Mouse (Mus musculus): ENCODE measurements at regions not wholly inside any gene's neighbourhood (a gene's known extent, or its start where the extent isn't known, plus 50 kb on each side); places are given as distances from the start of the nearest gene placed in this dataset.

DNA sequence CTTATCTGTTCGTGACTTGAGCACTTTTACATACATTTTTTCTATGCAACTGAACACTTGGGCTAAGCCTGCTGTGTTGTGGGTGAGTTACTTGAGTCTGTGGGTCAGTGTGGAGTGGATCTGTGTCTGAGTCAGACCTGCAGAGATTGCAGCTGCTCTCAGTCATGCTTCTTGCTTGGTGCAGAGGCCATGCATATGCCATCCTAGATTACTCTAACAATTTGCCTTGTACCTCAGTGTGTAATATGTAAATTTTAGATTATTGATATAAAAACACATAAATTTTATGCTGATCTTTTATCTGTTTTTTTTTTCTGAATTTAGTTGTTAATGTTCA lies 326.2 kb downstream of the 1700129C05Rik start:
- DNase-seq = no peak

DNA sequence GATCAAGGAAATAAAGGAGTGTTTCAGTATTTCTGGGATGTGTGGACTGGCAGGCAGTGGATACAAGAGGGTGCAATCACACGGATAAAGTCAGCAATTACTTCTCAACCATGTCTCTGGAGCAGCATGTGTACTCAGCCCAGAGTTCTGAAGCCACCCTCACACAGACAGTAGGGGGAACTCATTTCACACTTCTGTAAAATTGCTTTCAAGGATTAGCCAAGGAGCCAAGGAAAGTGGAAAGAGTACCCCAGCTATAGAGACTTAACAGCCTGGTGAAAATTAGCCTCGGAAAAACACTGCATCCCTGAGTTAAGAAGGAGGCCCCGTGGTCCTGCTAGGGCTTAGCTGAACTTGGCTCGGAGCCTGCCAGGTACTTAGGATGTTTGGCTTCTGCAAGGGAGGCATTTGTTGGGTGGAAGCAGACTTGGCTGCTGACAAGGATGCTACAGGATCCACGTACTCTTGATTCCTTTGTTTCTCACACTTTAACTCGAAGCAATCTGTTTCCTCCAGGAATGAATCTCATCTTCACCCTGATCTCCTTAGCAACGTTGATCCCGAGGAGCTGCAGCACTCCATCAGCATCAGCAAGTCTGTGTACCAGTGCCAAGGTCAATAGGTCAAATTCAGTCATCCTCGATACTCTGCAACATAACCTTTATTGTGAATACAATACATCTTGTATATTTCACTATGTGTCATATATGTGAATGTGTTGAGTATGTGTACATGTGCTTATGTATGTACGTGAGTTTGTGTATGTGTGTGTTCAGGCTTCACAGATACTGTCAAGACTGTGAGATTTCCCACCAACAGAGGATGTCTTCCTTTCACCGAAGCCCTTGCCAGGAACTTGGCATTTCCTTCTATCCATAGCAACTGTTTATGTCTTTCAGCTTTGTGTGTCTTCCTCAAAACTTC lies 326.8 kb downstream of the 1700129C05Rik start:
- no peak for DNase-seq

DNA sequence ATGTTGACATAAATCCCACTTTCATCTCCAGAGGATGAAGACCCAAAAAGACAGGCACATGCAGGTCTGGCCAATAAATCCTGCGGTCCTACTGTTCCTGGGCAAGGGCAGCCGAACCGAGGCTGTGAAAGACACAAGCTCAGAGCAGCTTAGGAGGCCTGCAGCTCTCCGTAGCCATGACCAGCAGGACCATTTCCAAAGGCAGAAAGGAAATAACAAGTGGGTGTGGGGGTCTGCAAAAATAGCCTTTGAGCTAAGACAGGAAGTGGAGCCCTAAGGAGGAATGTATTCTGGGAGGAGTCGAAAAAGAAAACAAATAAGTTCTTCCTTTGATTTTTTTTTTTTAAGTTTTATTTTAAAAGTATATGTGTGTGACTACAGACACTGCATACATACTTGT lies 330.1 kb downstream of the 1700129C05Rik start:
- peak; percentile 44 to 47 for DNase-seq

DNA sequence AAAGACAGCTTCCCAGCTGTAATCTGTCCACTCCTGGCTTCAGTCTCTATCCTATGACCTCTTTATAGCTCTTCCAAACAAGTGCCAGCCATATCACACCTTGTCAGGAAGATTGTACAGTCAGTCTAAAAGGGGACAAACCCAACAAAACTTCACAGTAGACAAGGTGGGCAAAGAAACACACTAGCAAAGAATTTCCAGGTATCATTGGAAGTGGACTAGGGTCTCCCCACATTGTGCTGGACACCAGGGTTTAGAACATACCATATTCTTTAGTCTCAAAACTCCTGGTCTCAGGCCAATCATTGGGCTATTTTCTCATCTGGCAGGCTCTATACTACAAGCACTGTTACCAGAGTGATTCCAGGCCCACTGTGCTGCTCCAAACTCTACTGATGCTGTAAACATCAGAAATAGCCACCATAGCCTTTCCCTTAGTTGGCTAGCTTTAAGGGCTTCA lies 341.3 kb downstream of the 1700129C05Rik start:
- DNase-seq = no peak

DNA sequence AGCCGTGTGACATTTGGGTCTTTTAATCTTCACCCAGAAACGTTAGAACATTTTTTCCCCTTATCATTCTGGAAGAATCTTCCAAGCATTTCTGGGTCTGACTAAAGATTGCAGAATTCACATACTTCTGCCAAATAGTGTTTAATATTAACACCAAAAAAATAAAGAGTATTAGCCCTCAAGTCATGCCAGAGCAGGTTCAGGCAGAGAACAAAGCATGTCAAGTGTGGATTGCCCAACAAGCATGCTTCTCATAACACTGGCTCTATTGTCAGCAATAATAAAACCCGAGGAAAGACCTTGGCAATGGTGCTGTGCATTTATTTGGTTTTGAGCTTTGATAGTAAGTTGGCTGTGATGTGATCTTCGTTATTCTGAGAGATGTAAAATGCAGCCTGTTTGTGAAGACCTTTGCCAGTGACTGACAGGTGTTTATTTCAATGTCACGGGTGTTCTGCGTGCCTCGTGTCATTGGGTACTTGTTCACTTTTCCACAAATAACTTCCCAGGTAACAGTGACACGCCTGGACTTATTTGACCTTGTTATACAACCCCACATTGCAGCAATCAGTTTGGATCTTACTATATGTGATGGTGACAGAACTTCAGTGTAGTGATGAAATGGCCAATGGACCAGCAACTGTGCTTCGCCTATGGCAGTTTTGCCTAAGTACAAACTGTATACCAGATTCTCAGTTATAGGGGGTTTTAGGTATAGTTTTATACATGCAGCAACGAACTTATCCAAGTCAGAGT lies 354.3 kb downstream of the 1700129C05Rik start:
- no peak for DNase-seq

DNA sequence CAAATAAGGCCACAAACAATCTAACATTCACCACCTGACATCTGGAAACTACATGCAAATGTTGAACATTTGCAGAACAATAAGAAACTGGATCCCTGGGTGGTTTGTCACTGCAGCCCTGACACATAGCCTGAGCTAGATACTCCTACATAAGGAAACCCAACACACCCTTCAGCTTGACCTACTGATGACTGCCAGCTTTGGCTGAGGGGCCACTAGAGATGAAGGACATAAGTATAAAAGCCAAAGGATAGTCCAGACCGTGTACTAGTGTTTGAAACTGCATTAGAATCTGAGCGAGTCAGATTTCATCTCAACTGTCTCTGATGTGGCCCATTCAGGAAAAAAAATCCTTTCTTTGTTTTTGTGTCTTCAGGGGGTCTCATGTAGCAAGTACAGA lies 355.1 kb downstream of the 1700129C05Rik start:
- DNase-seq = no peak

DNA sequence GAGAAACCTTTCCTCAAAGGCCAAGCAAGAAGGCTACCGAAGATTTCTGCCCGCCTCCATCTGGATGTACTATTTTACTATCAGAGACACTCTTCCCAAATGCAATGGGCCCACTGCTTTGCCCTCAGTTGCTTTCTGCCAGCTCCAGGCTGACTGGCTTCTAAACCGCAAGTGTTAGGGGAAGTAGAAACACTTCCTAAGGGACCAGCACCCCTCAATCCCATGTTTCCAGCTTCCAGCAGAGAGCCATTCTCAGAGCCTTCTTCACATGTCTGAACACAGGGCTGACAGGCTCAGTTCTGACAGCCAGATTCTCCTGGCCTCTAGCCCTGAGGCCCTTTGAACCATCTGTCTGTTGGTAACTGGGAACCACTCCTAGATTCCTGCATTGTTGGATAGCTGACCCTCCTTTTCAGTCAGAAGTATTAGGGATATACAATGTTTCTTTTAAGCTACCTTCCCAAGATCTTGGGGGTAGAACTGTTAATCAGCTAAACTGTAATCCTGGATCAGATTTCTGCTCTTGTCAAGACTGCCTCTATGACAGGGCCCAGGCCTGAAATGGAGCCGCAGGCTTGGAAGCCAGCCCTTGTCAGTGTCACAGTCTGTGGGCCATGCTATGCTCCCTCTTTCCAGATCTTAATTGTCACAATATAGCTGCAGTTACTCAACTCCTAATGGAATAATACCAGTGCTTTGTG lies 355.8 kb downstream of the 1700129C05Rik start:
- peak; percentile 14 to 67 for DNase-seq

DNA sequence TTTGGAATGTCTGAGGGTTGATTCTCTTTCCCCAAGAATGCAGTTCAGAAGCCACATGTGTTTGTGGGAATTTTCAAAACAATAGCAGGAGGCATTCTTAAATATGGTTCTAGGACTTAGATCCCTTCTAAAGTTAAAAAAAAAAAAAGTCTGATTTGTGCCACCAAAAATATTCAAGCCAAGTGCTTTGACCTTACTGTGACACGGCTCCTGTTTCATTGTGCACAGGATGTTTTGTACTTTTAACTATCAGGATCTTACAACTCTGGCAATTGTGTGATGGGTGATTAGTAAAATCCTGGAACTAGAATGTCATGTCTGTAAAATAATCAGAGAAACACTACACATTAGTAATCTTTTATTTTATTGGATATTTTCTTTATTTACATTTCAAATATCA lies 359.5 kb downstream of the 1700129C05Rik start:
- no peak for DNase-seq

DNA sequence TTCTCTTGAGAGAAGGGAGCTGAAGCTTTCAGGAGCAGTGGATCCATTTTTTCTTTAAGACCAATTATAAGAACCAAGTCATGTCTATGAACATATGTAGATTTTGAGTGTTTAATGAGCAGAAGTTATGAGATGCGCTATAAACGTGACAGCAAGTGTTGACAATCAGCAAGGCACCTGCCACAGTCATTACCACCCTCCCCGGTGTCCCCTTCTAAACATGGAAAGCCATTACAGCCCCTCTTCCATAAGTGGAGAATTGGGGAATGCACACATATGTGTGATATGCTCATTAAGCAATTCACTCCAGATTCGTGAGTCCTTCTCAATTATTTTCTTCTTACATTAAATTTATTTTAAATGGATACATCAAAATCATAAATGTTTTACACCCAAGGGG lies 362.4 kb downstream of the 1700129C05Rik start:
- no peak for DNase-seq

DNA sequence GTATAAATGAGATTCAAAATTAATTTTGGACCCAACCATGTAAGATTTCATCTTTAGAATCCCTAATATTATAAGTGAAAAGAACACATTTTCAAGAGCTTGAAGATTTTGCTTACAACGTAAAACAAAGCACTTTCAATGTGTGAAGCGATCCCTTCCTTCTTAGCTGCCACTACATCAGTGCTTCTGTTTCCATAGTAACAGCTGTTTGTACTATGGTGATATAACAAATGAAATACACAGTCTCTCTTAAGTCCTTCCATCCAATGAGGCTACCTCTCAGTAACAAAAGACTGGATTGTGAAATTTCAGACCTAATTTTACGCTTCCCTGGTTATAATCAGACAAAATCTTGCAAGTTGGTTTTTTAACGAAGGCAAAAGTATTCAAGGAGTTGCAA lies 364.0 kb downstream of the 1700129C05Rik start:
- no peak for DNase-seq

DNA sequence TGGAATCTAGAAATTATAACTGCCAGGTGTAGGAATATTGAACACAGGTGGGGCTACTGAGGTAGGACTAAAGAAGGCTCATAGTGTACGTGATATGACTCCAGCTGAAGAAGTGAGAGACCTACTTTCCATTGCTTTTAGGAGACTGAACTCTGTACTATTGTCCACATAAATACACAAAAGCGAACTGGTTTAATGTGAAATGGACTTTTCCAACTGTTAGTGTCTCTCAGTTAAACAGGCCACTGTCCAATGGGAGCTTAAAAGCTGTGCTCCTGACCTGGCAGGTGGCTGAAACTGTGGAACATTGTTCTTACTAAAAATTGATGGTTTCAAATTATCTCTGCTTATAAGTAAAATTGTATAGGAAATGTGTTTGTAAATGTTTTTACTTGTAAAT lies 381.4 kb downstream of the 1700129C05Rik start:
- DNase-seq = no peak

DNA sequence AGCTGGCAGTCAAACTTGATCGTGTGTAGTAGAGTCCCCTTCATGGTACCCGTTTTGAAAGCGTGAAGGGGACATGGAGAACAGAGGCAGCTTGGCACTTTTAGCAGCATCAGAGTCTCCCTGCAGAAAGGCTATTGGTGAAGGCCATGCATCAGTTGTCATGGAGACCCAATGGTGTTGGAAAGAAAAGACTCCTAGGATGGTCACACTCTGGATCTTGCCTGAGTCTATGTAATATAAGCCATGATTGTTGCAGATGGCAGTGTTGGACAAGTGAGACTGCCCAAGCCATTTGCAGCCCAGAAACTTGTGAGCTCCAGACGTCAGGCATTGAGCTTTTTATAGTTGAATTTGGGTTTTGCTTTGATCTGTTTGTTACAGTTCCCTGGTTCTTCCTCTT lies 382.9 kb downstream of the 1700129C05Rik start:
- DNase-seq = no peak

DNA sequence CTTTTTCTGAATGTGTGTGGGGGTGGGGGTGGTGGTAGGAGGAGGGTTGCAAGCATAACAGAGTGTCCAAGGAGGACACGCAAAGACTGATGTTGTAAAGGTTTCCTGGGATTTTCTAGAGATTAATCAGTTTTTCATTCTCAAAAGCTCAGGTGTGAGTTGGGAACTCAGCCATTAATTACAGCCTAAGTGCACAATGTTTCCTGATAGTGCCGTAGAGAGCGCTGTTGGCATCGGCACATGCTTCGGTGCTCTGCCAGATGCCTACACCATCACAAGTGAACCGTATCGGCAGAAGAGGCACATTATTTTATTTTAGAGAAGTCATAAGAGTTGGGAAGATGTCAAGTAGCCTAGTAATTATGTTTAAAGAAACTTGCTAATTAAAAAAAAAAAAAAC lies 388.9 kb downstream of the 1700129C05Rik start:
- DNase-seq = no peak

DNA sequence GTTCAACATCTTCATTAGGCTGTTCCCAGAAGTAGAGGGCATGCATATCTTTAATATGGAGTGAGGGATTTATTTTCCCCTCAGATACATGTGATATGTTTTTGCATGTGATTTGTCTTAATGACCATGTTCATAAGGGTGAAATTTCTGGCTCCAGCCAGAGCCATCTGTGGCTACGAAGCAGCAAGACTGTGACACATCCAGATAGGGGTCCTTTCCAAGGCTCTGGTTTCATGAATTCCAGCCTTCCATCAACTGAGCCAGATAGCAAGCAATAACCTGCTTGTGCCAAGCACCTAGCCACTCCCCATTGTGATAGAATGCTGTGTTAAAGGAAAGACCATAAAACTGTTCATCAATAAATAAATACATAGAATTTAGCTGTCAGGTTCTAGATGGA lies 389.6 kb downstream of the 1700129C05Rik start:
- DNase-seq = no peak

DNA sequence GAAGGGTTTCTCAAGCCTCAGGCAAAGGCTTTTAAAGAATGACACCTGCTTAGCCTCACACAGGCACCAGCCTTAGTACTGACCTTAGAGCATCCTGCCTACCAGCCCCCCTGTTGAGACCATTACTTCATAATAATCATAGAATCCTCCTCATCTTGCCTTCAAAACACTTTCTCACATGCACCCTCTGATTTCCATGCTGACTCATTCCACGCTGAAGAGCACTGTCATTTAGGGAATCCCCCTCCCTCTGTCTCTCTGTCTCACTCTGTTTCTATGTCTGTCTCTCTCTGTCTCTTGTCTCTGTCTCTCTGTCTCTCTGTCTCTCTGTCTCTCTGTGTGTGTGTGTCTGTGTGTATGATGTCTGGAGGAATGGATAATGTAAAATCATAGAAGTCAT lies 416.3 kb downstream of the 1700129C05Rik start:
- no peak for DNase-seq

DNA sequence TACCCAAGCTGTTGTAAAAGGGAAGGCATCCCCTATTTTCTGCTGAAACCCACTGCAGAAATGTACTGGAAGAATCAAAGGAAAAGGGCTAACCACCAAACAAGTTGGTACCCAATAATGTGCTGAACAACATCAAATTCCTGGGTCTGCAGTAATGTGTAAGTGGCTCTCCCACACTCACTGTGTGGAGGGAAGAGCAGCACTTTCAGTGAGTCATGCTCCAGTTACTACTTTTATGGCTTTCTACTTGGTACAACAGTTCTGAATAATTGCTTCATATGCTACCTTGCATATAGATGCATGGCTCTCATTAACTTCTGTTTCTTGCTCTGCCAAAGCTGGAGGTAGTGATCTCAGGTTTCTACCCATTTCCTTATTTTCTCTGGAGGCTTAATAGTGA lies 427.8 kb downstream of the 1700129C05Rik start:
- DNase-seq = no peak

DNA sequence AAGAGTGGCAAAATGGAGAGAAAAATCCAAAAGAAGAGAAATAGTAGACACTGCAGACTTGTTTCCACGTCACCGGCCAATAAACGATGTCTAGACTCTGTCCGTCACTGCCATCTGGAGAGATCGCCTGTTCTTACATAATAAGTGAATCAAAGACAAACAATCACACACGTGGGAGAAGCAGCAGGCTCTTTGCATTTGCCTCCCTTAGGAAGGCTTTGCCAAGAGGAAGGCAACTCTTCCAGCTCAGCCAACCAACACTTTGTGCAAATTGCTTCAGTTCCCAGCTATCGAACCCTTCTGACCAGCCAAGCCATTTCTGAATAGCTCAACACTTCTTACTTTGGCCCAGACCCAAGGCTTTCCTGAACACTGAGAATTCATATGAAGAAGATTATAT lies 432.8 kb downstream of the 1700129C05Rik start:
- no peak for DNase-seq

DNA sequence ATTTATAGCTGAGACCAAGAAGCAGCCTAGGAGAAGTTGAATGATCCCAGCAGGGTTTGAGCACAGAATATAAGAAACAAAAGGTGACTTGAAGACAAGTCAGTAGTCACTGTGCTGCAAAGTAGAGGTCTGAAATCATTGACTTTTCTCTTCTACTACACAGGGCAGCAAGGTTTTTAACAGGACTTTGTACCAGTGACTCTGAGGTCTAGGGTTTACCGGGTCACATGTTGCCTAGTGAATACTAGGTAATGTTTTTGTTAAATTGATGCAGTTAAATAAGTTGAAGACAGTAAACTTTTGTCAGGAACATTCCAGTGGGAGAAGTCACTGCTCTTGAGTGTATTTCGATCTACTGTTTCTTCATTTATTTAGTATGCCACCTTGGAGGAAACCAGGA lies 433.4 kb downstream of the 1700129C05Rik start:
- DNase-seq = no peak

DNA sequence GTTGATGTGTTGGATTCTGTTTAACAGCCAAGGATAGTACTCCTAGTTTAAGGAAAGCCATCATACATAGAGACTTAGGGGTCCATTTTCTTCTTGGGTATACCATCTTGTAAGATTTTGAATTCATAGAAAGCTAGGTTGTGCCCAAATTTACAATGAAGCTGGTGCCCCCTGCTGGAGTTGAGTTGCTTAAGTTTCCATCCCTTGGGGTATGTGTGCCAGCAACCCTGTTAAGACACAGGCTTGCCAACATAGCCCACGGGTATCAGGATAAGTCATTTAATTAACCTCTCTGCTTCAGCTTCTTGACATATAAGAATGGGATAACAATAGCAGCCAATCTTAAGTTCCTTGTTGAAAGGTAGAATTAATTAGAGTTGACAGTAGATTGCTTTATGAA lies 440.9 kb downstream of the 1700129C05Rik start:
- DNase-seq = peak; percentile 23 to 56

DNA sequence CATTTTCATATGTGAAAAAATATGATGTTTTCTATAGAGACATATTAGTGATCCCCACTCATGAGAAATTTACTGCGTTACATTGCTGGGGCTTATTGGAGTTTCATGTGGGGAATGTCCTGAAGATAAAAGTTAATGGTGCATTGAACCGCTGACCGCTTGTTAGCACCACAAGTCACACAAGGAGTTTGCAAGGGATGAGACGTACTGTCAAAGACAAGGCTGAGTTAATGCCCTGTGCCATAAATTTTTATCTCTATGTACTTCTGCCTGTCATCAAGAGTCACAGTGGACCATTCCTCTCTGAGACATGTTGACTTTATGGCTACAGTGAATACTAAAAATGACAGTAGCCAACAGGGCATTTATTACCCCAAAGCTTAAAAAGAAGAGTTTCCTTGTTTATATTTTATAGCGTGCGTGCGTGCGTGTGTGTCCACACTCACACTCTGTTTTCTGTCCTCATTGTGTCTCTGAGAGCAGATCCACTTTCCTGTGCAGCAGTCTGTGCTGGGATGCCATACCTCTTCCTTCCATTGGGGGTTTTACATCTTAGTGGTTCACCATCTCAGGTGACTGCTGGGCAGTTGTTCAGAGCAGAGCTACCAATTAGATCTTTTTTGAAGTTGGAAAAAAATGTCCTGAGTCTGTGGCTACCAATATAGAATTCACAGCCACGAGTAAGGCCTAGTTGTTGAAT lies 451.4 kb downstream of the 1700129C05Rik start:
- no peak for DNase-seq

DNA sequence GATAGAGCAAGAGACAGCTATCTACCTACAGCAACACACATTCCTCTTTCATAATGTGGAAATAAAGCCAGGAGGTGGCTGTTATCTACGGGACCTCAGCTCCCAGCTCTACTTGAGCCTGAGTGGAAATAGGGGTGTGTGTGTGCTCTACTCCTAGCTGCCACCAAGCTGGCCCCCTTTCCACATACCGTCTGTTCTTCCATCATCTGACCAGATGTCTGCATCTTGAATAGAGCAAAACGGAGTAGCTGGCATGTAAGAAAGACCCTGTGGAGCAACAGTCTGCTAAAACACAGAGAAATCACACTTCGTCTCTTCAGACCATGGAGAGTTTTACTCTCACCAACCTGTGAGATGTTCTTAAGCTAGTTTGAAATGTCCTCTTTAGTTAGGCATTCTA lies 454.9 kb downstream of the 1700129C05Rik start:
- DNase-seq = no peak

DNA sequence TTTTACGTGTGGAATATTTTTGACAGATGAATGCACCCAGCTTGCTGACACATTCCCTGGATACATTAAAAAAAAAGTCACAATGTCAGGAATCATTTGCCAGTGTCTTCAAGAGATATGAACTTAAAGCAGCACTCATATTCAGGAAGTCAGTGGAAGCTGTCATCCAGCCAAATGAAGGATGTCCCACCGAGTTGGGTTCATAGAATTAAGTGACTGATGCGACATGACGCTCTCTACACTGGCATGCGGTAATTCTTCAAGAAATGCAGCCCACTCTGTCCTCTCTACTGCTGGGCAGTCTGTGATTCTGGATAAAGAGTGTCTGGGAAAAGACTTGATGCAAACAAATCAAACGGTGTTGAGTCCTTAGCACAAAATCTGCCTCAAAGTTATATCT lies 463.9 kb downstream of the 1700129C05Rik start:
- DNase-seq = no peak

DNA sequence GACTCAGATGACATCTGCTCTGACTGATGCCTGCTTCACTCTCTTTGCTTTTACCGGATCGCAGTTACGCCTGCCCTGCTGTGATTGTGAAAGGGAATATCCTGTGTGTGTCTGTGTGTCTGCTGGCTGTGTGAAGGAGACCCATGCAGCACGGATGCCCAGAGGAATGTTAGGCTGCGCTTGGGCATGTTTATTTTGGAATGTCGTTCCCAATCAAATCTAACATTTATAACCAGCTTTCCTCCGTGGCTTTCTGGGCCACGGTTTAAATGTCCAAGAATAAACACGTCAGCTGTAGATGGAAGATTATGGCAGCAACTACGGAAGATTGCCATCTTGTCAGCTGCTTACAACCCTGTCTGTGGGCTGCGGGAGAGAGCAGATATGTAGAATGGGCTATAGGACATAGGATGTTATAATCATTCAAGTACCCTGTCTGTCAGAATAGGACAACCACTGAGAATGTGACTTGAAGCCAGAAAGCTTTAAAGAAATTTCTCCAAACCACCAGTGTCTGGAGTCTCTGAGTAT lies 464.5 kb downstream of the 1700129C05Rik start:
- DNase-seq = no peak

Measured in lung, postnatal 4 days (tissue).